Mouse (Mus musculus) forebrain, embryonic 14.5 days (tissue): Measurements from ENCODE around the gene Serpina1d. TPM values are rescaled to one million over a fixed set of nuclear protein-coding genes. Genes with fewer than 3 reads are reported as not detected.
"Not testable (repeated sequence)": the region's sequence is repeated elsewhere in the genome, so short reads cannot be mapped to it uniquely, and the experiment has no call there.

Source experiments
- ATAC-seq: fragments of 200-750 bp; cut with Nextera tagmentation; 2 replicates; pipeline ENCODE4 v1.8.0; 2017; ENCODE audit warnings: mild to moderate bottlenecking, moderate library complexity
- DNase-seq: peaks from one replicate; pipeline ENCODE4 v3.0.0-alpha.2; 2015; ENCODE audit warnings: low spot score
- H3K27ac ChIP-seq: fragments of 300-500 bp; sonication (generic); 2 replicates; pipeline ENCODE4 v1.5.1; 2014; ENCODE audit warnings: low read depth, mild to moderate bottlenecking, control low read depth, low read length, moderate library complexity
- H3K27me3 ChIP-seq: fragments of 300-500 bp; sonication (generic); replicated peaks from 2 replicates; pipeline ENCODE4 v1.6.1; 2014; ENCODE audit warnings: low read length, control low read depth, mixed read lengths; ENCODE audit not compliant: control insufficient read depth, insufficient read depth
- H3K36me3 ChIP-seq: fragments of 300-500 bp; sonication (generic); 2 replicates; pipeline ENCODE4 v1.6.1; 2014; ENCODE audit warnings: low read length, control low read depth; ENCODE audit not compliant: control insufficient read depth, insufficient read depth
- H3K4me1 ChIP-seq: fragments of 300-500 bp; sonication (generic); 2 replicates; pipeline ENCODE4 v1.6.1; 2014; ENCODE audit warnings: antibody characterized with exemption, low read length, control low read depth; ENCODE audit not compliant: control insufficient read depth, insufficient read depth
- H3K4me2 ChIP-seq: fragments of 300-500 bp; sonication (generic); 2 replicates; pipeline ENCODE4 v1.6.1; 2014; ENCODE audit warnings: mild to moderate bottlenecking, control low read depth, low read length
- H3K4me3 ChIP-seq: fragments of 300-500 bp; sonication (generic); 2 replicates; pipeline ENCODE4 v1.5.1; 2014; ENCODE audit warnings: low read depth, low read length, control low read depth
- H3K9ac ChIP-seq: fragments of 300-500 bp; sonication (generic); 2 replicates; pipeline ENCODE4 v1.6.1; 2014; ENCODE audit warnings: mild to moderate bottlenecking, low read length, control low read depth, moderate library complexity
- H3K9me3 ChIP-seq: fragments of 300-500 bp; sonication (generic); replicated peaks from 2 replicates; pipeline ENCODE4 v1.6.1; 2016; ENCODE audit warnings: low read length, control low read depth, mixed read lengths; ENCODE audit not compliant: control insufficient read depth
- WGBS: fragments of 180-500 bp; shearing (Covaris S2); extraction: QIAGEN DNeasy Blood & Tissue Kit; methylation state at CpG from one replicate; pipeline ENCODE4 v1.1.7; 2014; 5-methylcytosine and 5-hydroxymethylcytosine counted together
- polyA plus RNA-seq: library from polyadenylated mRNA; unstranded; fragments of >200 nt; fragmentation: Nextera tagmentation; extraction: Ambion mirVana; gene quantifications from 2 replicates; pipeline ENCODE4 v1.2.1, GENCODE M21; 2014

The Serpina1d gene
- not detected in 2 replicates for polyA plus RNA-seq

GRCm38 (mm10) chr12:103773246-103773851, at the start of gene Serpina1d:
TSS of gene Serpina1d (minus strand) at chr12:103773592.
- H3K9ac ChIP-seq, H3K4me2 ChIP-seq, H3K4me1 ChIP-seq, DNase-seq, H3K27me3 ChIP-seq, H3K9me3 ChIP-seq, ATAC-seq, H3K4me3 ChIP-seq, H3K36me3 ChIP-seq, H3K27ac ChIP-seq: not testable (repeated sequence)
- WGBS, result 90% methylated on average over 6 of the region's 6 CpGs

GRCm38 (mm10) chr12:103770597-103770996, 2.8 kb downstream of the Serpina1d start:
- not testable (repeated sequence) for ATAC-seq, H3K27me3 ChIP-seq, H3K36me3 ChIP-seq, H3K4me2 ChIP-seq, H3K4me3 ChIP-seq, H3K4me1 ChIP-seq, H3K27ac ChIP-seq, H3K9me3 ChIP-seq, H3K9ac ChIP-seq, DNase-seq
- WGBS, result 91% methylated on average over 1 of the region's 1 CpGs

GRCm38 (mm10) chr12:103763083-103763482, 10.3 kb downstream of the Serpina1d start:
- not testable (repeated sequence) for H3K4me2 ChIP-seq, ATAC-seq, H3K9me3 ChIP-seq, H3K36me3 ChIP-seq, H3K27ac ChIP-seq, H3K4me1 ChIP-seq, DNase-seq, H3K4me3 ChIP-seq, H3K9ac ChIP-seq, H3K27me3 ChIP-seq
- 88% methylated on average over 3 of the region's 3 CpGs for WGBS

- H3K27ac ChIP-seq, ATAC-seq, H3K36me3 ChIP-seq, H3K9ac ChIP-seq, H3K4me1 ChIP-seq, DNase-seq, H3K9me3 ChIP-seq, H3K27me3 ChIP-seq, H3K4me2 ChIP-seq, H3K4me3 ChIP-seq: not testable (repeated sequence)
- WGBS, result 90% methylated on average over 3 of the region's 3 CpGs
Observed at GRCm38 (mm10) chr12:103760316-103760715, 13.1 kb downstream of the Serpina1d start.

- H3K9ac ChIP-seq, H3K27me3 ChIP-seq, H3K4me3 ChIP-seq, H3K36me3 ChIP-seq, H3K27ac ChIP-seq, DNase-seq, H3K4me1 ChIP-seq, H3K4me2 ChIP-seq, H3K9me3 ChIP-seq, ATAC-seq: not testable (repeated sequence)
- WGBS, result 87% methylated on average over 5 of the region's 5 CpGs
Observed at GRCm38 (mm10) chr12:103745957-103746356, 27.4 kb downstream of the Serpina1d start.

- H3K36me3 ChIP-seq, H3K9me3 ChIP-seq, H3K9ac ChIP-seq, H3K4me2 ChIP-seq, DNase-seq, H3K27me3 ChIP-seq, ATAC-seq, H3K4me3 ChIP-seq, H3K27ac ChIP-seq, H3K4me1 ChIP-seq: not testable (repeated sequence)
- 89% methylated on average over 6 of the region's 6 CpGs for WGBS
Observed at GRCm38 (mm10) chr12:103737791-103738580, 35.4 kb downstream of the Serpina1d start.

GRCm38 (mm10) chr12:103735566-103735965, 37.8 kb downstream of the Serpina1d start:
- not testable (repeated sequence) for H3K27ac ChIP-seq, H3K4me2 ChIP-seq, H3K36me3 ChIP-seq, ATAC-seq, H3K9me3 ChIP-seq, DNase-seq, H3K4me3 ChIP-seq, H3K27me3 ChIP-seq, H3K9ac ChIP-seq, H3K4me1 ChIP-seq
- 93% methylated on average over 4 of the region's 4 CpGs for WGBS

GRCm38 (mm10) chr12:103735101-103735500, 38.3 kb downstream of the Serpina1d start:
- H3K4me3 ChIP-seq, H3K4me2 ChIP-seq, H3K27ac ChIP-seq, H3K36me3 ChIP-seq, DNase-seq, H3K4me1 ChIP-seq, H3K9me3 ChIP-seq, ATAC-seq, H3K27me3 ChIP-seq, H3K9ac ChIP-seq: not testable (repeated sequence)
- 95% methylated on average over 4 of the region's 4 CpGs for WGBS
